Mouse (Mus musculus) midbrain, embryonic 14.5 days (tissue): Measurements from ENCODE around the gene Amotl1. TPM values are rescaled to one million over a fixed set of nuclear protein-coding genes. Genes with fewer than 3 reads are reported as not detected.

Experiments used
- ATAC-seq: fragments of 200-750 bp; cut with Nextera tagmentation; 2 replicates; pipeline ENCODE4 v1.8.0; 2017; ENCODE audit warnings: moderate number of reproducible peaks, moderate library complexity; ENCODE audit not compliant: low FRiP score, low TSS enrichment
- DNase-seq: peaks from one replicate; pipeline ENCODE4 v3.0.0-alpha.2; 2015
- H3K27ac ChIP-seq: fragments of 300-500 bp; sonication (generic); replicated peaks from 2 replicates; pipeline ENCODE4 v1.5.1; 2014; ENCODE audit warnings: mild to moderate bottlenecking, low read depth, low read length, moderate library complexity
- H3K27me3 ChIP-seq: fragments of 300-500 bp; sonication (generic); 2 replicates; pipeline ENCODE4 v1.6.1; 2014; ENCODE audit warnings: low read length, control low read depth, mixed read lengths; ENCODE audit not compliant: control insufficient read depth, insufficient read depth
- H3K36me3 ChIP-seq: fragments of 300-500 bp; sonication (generic); 2 replicates; pipeline ENCODE4 v1.6.1; 2014; ENCODE audit warnings: low read length, control low read depth; ENCODE audit not compliant: control insufficient read depth, insufficient read depth
- H3K4me1 ChIP-seq: fragments of 300-500 bp; sonication (generic); 2 replicates; pipeline ENCODE4 v1.6.1; 2014; ENCODE audit warnings: mild to moderate bottlenecking, antibody characterized with exemption, low read length, control low read depth; ENCODE audit not compliant: control insufficient read depth, insufficient read depth
- H3K4me2 ChIP-seq: fragments of 300-500 bp; sonication (generic); 2 replicates; pipeline ENCODE4 v1.6.1; 2014; ENCODE audit warnings: mild to moderate bottlenecking, low read length, moderate library complexity
- H3K4me3 ChIP-seq: fragments of 300-500 bp; sonication (generic); replicated peaks from 2 replicates; pipeline ENCODE4 v1.5.1; 2014; ENCODE audit warnings: low read depth, low read length
- H3K9ac ChIP-seq: fragments of 300-500 bp; sonication (generic); replicated peaks from 2 replicates; pipeline ENCODE4 v1.6.1; 2014; ENCODE audit warnings: mild to moderate bottlenecking, low read length, moderate library complexity
- H3K9me3 ChIP-seq: fragments of 300-500 bp; sonication (generic); 2 replicates; pipeline ENCODE4 v1.6.1; 2016; ENCODE audit warnings: low read length, control low read depth, mixed read lengths; ENCODE audit not compliant: control insufficient read depth
- WGBS: fragments of 180-500 bp; shearing (Covaris S2); extraction: QIAGEN DNeasy Blood & Tissue Kit; methylation state at CpG from one replicate; pipeline ENCODE4 v1.1.7; 2014; 5-methylcytosine and 5-hydroxymethylcytosine counted together
- polyA plus RNA-seq: library from polyadenylated mRNA; unstranded; fragments of >200 nt; fragmentation: Nextera tagmentation; extraction: Ambion mirVana; gene quantifications from 2 replicates; pipeline ENCODE4 v1.2.1, GENCODE M21; 2014

Gene Amotl1
- polyA plus RNA-seq, 1 experiment from 2014 or later: 12.5 TPM

GRCm38 (mm10) chr9:14634155-14634554 lies 10.7 kb downstream of the Amotl1 start:
- Histone ChIP-seq H3K4me3 (peak overlapping the region; percentile 16), H3K4me1 (peaks cover 35% of the 10 kb centered on the region), H3K4me2 (peak overlapping the region; percentile 50), H3K27ac (no peak overlapping the region), H3K27me3 (0 out of 2 replicates have a peak, but pooled peaks cover 3% of the 10 kb centered on the region), H3K9me3 (no peaks in the 10 kb centered on the region), H3K36me3 (no peaks in the 10 kb centered on the region), H3K9ac (no peak overlapping the region)
- ATAC-seq (peak; percentile 81), DNase-seq (peak; percentile 83)
- 7% methylated on average over 15 of the region's 15 CpGs for WGBS

DNA sequence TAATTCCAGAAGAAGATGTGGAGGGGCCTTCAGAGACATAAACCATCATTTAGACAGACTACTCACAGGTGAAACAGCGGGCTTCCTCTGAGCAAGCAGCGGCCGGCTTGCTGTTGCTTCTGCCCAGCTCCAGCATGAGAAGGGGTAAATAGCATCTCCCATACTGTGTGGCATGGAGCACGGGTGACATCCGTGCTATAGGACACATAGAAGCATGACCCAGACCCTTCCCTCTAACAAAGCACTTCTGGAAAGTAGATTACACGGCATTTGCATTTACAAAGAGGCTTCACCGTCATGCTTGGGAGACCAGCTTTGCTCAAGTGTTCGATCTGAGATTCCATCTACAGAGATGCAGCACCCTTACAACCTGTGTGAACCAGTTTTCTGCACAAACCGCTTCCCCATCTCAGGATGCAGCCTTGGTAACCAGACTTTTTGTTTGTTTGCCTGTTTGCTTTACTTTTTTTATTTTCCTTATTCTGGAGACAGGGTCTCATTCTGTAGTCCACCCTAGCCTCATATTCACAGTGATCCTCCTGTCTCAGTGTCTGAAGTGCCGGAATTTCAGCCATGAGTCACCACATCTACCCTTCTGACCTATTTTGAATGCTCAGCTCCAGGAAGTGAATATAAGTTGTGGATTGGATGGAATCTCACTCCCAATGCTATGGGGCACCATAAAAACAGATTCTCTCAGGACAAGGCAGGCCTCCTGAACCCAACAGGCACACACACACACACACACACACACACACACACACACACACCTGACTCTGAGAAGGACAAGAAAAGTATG lies 12.3 kb downstream of the Amotl1 start:
- DNase-seq: no peak
- no peak for ATAC-seq
- Histone ChIP-seq H3K4me3 (no peak overlapping the region), H3K4me2 (0 out of 2 replicates have a peak overlapping the region, but pooled peaks have one; percentile 4), H3K36me3 (no peaks in the 10 kb centered on the region), H3K4me1 (peaks cover 35% of the 10 kb centered on the region), H3K27me3 (0 out of 2 replicates have a peak, but pooled peaks cover 3% of the 10 kb centered on the region), H3K9ac (no peak overlapping the region), H3K9me3 (no peaks in the 10 kb centered on the region), H3K27ac (no peak overlapping the region)
- 7% methylated on average over 10 of the region's 10 CpGs for WGBS

- no peak for ATAC-seq
- no peak overlapping the region for H3K9ac ChIP-seq
- H3K4me1 ChIP-seq: peaks cover 35% of the 10 kb centered on the region
- no peaks in the 10 kb centered on the region for H3K9me3 ChIP-seq
- H3K4me3 ChIP-seq: no peak overlapping the region
- H3K4me2 ChIP-seq: no peak overlapping the region
- WGBS: 19% methylated on average over 5 of the region's 5 CpGs
- no peak for DNase-seq
- H3K36me3 ChIP-seq: no peaks in the 10 kb centered on the region
- 0 out of 2 replicates have a peak, but pooled peaks cover 3% of the 10 kb centered on the region for H3K27me3 ChIP-seq
- no peak overlapping the region for H3K27ac ChIP-seq
Observed at GRCm38 (mm10) chr9:14631729-14632128, 13.1 kb downstream of the Amotl1 start.

- Histone ChIP-seq H3K27ac (no peak overlapping the region), H3K4me2 (no peak overlapping the region), H3K36me3 (no peaks in the 10 kb centered on the region), H3K4me1 (peaks cover 12% of the 10 kb centered on the region), H3K4me3 (no peak overlapping the region), H3K27me3 (no peaks in the 10 kb centered on the region), H3K9me3 (no peaks in the 10 kb centered on the region), H3K9ac (no peak overlapping the region)
- ATAC-seq: no peak
- WGBS: 75% methylated on average over 2 of the region's 2 CpGs
- DNase-seq: no peak
Observed at GRCm38 (mm10) chr9:14627525-14627924, 17.3 kb downstream of the Amotl1 start.

DNA sequence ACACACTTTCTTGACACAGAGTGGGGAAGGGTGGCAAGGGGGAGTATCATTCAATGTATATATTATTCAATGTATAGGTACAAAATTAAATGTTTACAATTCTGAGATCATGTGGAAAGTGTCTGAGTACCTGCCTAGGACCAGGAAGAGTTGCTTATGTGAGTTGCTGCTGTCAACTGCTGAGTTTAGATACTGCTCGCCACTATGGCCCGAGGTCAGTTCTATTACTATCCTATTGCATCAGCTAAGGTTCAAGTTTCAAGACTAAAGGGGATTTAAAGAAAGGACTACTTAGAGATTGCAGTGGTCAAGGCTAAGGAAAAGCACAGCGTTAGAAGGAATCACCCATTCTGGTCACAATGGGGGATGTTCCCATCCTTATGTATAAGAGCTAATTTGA lies 18.9 kb downstream of the Amotl1 start:
- Histone ChIP-seq H3K27me3 (no peaks in the 10 kb centered on the region), H3K9me3 (no peaks in the 10 kb centered on the region), H3K27ac (no peak overlapping the region), H3K9ac (no peak overlapping the region), H3K4me1 (no peaks in the 10 kb centered on the region), H3K36me3 (no peaks in the 10 kb centered on the region), H3K4me2 (no peak overlapping the region), H3K4me3 (no peak overlapping the region)
- 91% methylated on average over 3 of the region's 3 CpGs for WGBS
- no peak for ATAC-seq
- no peak for DNase-seq

GRCm38 (mm10) chr9:14625024-14625423 lies 19.8 kb downstream of the Amotl1 start:
- Histone ChIP-seq H3K36me3 (no peaks in the 10 kb centered on the region), H3K4me1 (no peaks in the 10 kb centered on the region), H3K4me2 (no peak overlapping the region), H3K27ac (no peak overlapping the region), H3K9ac (no peak overlapping the region), H3K9me3 (no peaks in the 10 kb centered on the region), H3K4me3 (no peak overlapping the region), H3K27me3 (no peaks in the 10 kb centered on the region)
- DNase-seq (no peak), ATAC-seq (no peak)
- WGBS: 53% methylated on average over 3 of the region's 3 CpGs

- Histone ChIP-seq H3K9me3 (no peaks in the 10 kb centered on the region), H3K4me1 (no peaks in the 10 kb centered on the region), H3K4me2 (no peak overlapping the region), H3K4me3 (no peak overlapping the region), H3K27ac (no peak overlapping the region), H3K36me3 (no peaks in the 10 kb centered on the region), H3K27me3 (no peaks in the 10 kb centered on the region), H3K9ac (no peak overlapping the region)
- DNase-seq: no peak
- 62% methylated on average over 4 of the region's 4 CpGs for WGBS
- ATAC-seq: no peak
Observed at GRCm38 (mm10) chr9:14623928-14624327, 20.9 kb downstream of the Amotl1 start.

DNA sequence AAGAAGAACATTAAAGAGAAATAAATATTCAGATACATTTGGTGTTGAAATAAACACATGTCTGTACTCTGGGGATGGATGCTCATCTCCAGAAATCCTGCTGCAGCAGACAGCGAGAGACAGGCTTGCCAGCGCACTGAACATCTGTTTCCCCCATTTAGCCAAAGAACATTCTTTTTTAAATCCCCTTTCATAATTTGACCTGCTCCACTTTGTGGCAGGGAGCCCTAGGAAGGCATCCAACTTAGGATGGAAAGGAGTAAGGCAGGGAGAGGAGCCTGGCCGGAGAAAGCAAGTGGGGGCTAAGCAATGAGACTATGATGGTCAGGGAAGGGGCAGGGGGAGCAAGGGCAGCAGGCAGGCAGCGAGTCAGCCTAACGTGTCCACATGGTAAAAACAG lies 21.6 kb downstream of the Amotl1 start:
- DNase-seq: no peak
- 65% methylated on average over 5 of the region's 5 CpGs for WGBS
- Histone ChIP-seq H3K4me1 (no peaks in the 10 kb centered on the region), H3K9ac (no peak overlapping the region), H3K9me3 (no peaks in the 10 kb centered on the region), H3K27me3 (no peaks in the 10 kb centered on the region), H3K4me3 (no peak overlapping the region), H3K4me2 (no peak overlapping the region), H3K36me3 (no peaks in the 10 kb centered on the region), H3K27ac (no peak overlapping the region)
- no peak for ATAC-seq

- Histone ChIP-seq H3K9ac (no peak overlapping the region), H3K4me2 (no peak overlapping the region), H3K27me3 (no peaks in the 10 kb centered on the region), H3K4me1 (no peaks in the 10 kb centered on the region), H3K27ac (no peak overlapping the region), H3K4me3 (no peak overlapping the region), H3K9me3 (no peaks in the 10 kb centered on the region), H3K36me3 (no peaks in the 10 kb centered on the region)
- WGBS: 87% methylated on average over 3 of the region's 3 CpGs
- ATAC-seq: no peak
- DNase-seq: no peak
Observed at GRCm38 (mm10) chr9:14622848-14623247, 22.0 kb downstream of the Amotl1 start.
